Mouse (Mus musculus) neural tube, embryonic 14.5 days (tissue): ENCODE measurements at regions not wholly inside any gene's neighbourhood (a gene's known extent, or its start where the extent isn't known, plus 50 kb on each side); places are given as distances from the start of the nearest gene placed in this dataset.

Experiments used
- ATAC-seq: fragments of 200-750 bp; cut with Nextera tagmentation; 2 replicates; pipeline ENCODE4 v1.8.0; 2017; ENCODE audit warnings: low read depth, mild to moderate bottlenecking, moderate TSS enrichment, moderate library complexity
- H3K27ac ChIP-seq: fragments of 300-500 bp; sonication (generic); 2 replicates; pipeline ENCODE4 v1.5.1; 2014; ENCODE audit warnings: low read depth, mild to moderate bottlenecking, control low read depth, low read length, moderate library complexity, mixed read lengths
- H3K27me3 ChIP-seq: fragments of 300-500 bp; sonication (generic); 2 replicates; pipeline ENCODE4 v1.6.1; 2014; ENCODE audit warnings: low read length; ENCODE audit not compliant: control insufficient read depth, insufficient read depth
- H3K36me3 ChIP-seq: fragments of 300-500 bp; sonication (generic); 2 replicates; pipeline ENCODE4 v1.6.1; 2014; ENCODE audit warnings: low read length, mixed read lengths; ENCODE audit not compliant: control insufficient read depth, insufficient read depth
- H3K4me1 ChIP-seq: fragments of 300-500 bp; sonication (generic); 2 replicates; pipeline ENCODE4 v1.6.1; 2014; ENCODE audit warnings: low read length; ENCODE audit not compliant: control insufficient read depth, insufficient read depth
- H3K4me2 ChIP-seq: fragments of 300-500 bp; sonication (generic); 2 replicates; pipeline ENCODE4 v1.6.1; 2014; ENCODE audit warnings: mild to moderate bottlenecking, low read depth, low read length, control low read depth
- H3K4me3 ChIP-seq: fragments of 300-500 bp; sonication (generic); 2 replicates; pipeline ENCODE4 v1.5.1; 2014; ENCODE audit warnings: low read depth, low read length, control low read depth, mixed read lengths
- H3K9ac ChIP-seq: fragments of 300-500 bp; sonication (generic); replicated peaks from 2 replicates; pipeline ENCODE4 v1.6.1; 2014; ENCODE audit warnings: low read depth, mild to moderate bottlenecking, control low read depth, low read length, mixed read lengths
- H3K9me3 ChIP-seq: fragments of 300-500 bp; sonication (generic); 2 replicates; pipeline ENCODE4 v1.6.1; 2016; ENCODE audit warnings: low read length; ENCODE audit not compliant: control insufficient read depth
- WGBS: fragments of 180-500 bp; shearing (Covaris S2); extraction: QIAGEN DNeasy Blood & Tissue Kit; methylation state at CpG from one replicate; pipeline ENCODE4 v1.1.7; 2014; 5-methylcytosine and 5-hydroxymethylcytosine counted together

DNA sequence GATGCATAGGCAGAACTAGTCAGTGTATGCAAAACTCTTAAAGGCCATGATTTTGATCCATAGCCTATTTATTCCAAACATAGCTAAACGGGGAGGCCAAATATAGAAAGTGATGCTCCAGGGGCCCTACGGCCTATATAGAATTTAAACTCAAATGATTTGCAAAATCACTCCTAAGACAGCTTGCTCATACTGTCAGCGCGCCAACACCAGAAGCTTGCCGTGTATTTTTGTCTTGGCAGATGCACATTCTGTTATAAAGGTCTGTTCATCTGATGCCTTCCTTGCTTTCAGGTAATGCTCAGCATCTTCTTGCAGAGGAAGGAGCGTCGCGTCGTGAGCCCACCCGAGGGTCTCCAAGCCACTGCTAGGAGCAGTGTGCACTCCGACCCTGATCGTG lies 184.8 kb upstream of the Gk2 start:
- Histone ChIP-seq H3K36me3 (no peaks in the 10 kb centered on the region), H3K27ac (no peak overlapping the region), H3K4me2 (no peak overlapping the region), H3K9ac (no peak overlapping the region), H3K9me3 (no peaks in the 10 kb centered on the region), H3K4me1 (no peaks in the 10 kb centered on the region), H3K27me3 (no peaks in the 10 kb centered on the region), H3K4me3 (no peak overlapping the region)
- 96% methylated on average over 12 of the region's 12 CpGs for WGBS
- no peak for ATAC-seq

DNA sequence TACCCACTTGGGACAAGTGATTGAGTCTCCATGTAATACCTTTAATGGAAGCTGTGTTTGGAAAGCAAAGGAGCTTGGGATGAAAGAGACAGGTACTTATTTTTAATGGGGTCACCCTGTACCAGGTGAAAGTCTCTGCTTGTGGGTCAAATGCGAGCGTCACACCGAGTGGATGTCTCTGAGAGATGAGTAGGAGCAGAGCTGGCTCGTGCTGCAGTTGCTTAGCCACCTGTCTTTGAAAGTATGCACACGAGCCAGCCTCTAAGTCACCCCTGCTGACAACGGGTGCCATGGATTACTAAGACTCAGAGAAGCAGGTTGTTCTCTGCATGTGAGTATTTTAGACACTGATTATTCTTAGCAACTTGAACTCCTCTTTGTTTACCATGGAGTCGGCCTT lies 179.5 kb upstream of the Gk2 start:
- 75% methylated on average over 7 of the region's 7 CpGs for WGBS
- H3K36me3 ChIP-seq = no peaks in the 10 kb centered on the region
- H3K4me2 ChIP-seq = no peak overlapping the region
- no peak overlapping the region for H3K9ac ChIP-seq
- H3K27ac ChIP-seq = no peak overlapping the region
- ATAC-seq = no peak
- H3K4me3 ChIP-seq = no peak overlapping the region
- H3K27me3 ChIP-seq = no peaks in the 10 kb centered on the region
- H3K9me3 ChIP-seq = no peaks in the 10 kb centered on the region
- no peaks in the 10 kb centered on the region for H3K4me1 ChIP-seq

DNA sequence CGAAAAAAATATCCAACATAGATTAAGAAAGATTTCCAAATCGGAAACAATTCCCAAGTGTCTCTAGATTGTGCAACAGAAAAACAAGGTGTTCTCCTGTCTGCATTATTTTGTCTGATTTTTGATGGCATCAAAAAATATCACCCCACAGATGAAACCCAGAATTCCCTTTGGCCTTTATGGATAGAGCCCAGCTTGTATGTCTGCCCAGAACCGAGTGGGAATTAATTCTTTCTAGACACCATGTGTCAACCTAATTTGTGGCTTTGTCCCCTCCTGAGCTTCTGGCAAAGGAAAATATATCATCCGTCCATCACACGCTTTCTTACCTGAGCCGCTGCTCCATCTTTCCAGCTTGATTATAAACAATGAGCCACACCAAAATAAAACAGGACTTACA lies 176.9 kb upstream of the Gk2 start:
- Histone ChIP-seq H3K9me3 (no peaks in the 10 kb centered on the region), H3K27me3 (no peaks in the 10 kb centered on the region), H3K27ac (no peak overlapping the region), H3K4me2 (no peak overlapping the region), H3K4me3 (no peak overlapping the region), H3K4me1 (no peaks in the 10 kb centered on the region), H3K9ac (no peak overlapping the region), H3K36me3 (no peaks in the 10 kb centered on the region)
- 76% methylated on average over 6 of the region's 6 CpGs for WGBS
- ATAC-seq = no peak

DNA sequence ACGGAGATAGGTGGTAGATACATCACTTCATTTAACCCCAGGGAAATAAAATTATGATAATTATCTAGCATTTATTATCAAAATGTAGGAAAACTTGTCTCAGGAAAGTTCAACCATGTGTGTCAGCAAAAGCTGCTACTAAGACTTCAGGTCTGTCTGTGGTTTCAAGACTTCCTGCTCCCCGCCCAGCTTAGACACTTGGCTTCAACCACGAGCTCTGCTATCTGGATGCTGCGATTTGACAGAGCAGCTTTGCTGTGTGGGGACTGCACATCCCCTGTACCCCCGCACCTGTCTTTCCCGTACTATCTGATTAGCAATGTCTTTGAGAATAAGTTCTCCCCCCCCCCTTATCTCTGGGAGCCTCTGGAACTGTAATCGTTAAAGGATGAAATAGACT lies 176.0 kb upstream of the Gk2 start:
- ATAC-seq = no peak

DNA sequence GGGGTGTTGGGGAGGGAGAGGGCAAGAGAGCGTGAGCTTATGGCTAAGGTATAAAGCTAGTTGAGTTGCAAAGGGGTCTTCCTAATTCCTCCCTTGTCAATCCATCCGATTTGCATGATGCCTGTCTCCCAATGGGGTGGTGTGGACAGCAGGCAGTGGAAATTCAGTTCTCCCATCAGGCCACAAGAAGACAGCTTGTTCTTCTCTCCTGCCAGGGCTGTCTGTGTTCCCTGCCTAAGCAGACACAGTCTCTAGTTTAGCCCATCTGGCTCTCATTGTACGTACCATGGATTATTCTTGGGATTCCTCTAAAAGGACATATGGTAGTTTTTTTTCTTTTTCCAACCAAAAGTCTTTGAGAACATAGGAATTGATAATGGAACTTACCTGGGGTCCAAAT lies 168.4 kb upstream of the Gk2 start:
- Histone ChIP-seq H3K4me2 (no peak overlapping the region), H3K4me3 (no peak overlapping the region), H3K9ac (no peak overlapping the region), H3K36me3 (no peaks in the 10 kb centered on the region), H3K27ac (no peak overlapping the region), H3K4me1 (no peaks in the 10 kb centered on the region), H3K9me3 (no peaks in the 10 kb centered on the region), H3K27me3 (no peaks in the 10 kb centered on the region)
- ATAC-seq = no peak
- 89% methylated on average over 3 of the region's 3 CpGs for WGBS

More for the DNA sequence above, 176.0 kb upstream of the Gk2 start:
- WGBS = 85% methylated on average over 7 of the region's 7 CpGs
- H3K36me3 ChIP-seq = no peaks in the 10 kb centered on the region
- H3K27me3 ChIP-seq = no peaks in the 10 kb centered on the region
- H3K4me3 ChIP-seq = no peak overlapping the region
- no peak overlapping the region for H3K4me2 ChIP-seq
- H3K9me3 ChIP-seq = no peaks in the 10 kb centered on the region
- no peak overlapping the region for H3K9ac ChIP-seq
- no peak overlapping the region for H3K27ac ChIP-seq
- H3K4me1 ChIP-seq = no peaks in the 10 kb centered on the region

DNA sequence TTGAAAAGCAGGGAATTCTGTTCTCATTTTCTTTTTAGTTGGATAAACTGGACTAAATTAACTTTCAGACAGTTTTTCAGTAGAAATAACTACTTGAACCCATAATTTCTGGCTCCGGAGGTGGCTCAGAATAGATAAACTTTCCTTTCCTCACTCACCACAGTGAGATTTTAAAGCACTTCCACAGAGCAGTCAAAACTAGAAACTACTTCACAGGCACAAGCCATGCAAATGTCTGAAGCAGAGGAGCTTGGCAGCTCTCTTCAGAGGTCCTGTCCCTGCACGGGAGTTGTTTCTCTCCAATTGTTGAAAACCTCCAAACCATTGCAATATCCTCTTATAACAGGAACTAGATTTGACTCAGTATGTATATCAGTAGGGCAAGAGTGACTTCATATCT lies 163.1 kb upstream of the Gk2 start:
- ATAC-seq = no peak
- H3K9me3 ChIP-seq = no peaks in the 10 kb centered on the region
- 92% methylated on average over 2 of the region's 2 CpGs for WGBS

DNA sequence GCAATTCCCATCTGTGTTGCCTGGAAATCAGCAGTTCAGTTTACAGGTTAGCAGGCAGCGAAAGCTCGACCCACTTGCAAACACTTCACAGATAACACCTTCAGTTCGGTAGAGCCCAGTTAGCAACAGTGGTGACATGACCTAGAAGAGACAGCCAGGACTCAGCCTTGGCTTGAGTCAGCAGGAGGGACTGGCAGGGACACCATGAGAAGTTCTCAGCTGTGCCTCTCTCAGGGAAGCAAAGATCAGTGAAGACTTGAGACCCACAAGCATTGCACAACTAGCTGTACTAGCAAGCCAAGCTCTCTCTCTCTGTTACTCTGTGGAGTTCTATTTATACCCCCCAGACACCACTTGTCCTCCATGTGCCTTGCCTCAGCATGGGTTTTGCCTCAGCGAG lies 161.6 kb upstream of the Gk2 start:
- no peaks in the 10 kb centered on the region for H3K27me3 ChIP-seq
- H3K4me3 ChIP-seq = no peak overlapping the region
- H3K9me3 ChIP-seq = no peaks in the 10 kb centered on the region
- ATAC-seq = no peak
- H3K36me3 ChIP-seq = no peaks in the 10 kb centered on the region
- no peak overlapping the region for H3K9ac ChIP-seq
- H3K27ac ChIP-seq = no peak overlapping the region
- H3K4me1 ChIP-seq = no peaks in the 10 kb centered on the region
- no peak overlapping the region for H3K4me2 ChIP-seq
- 92% methylated on average over 4 of the region's 4 CpGs for WGBS

More for the DNA sequence above, 163.1 kb upstream of the Gk2 start:
- no peak overlapping the region for H3K9ac ChIP-seq
- no peak overlapping the region for H3K27ac ChIP-seq
- H3K4me1 ChIP-seq = no peaks in the 10 kb centered on the region
- no peaks in the 10 kb centered on the region for H3K27me3 ChIP-seq
- H3K4me2 ChIP-seq = no peak overlapping the region
- no peaks in the 10 kb centered on the region for H3K36me3 ChIP-seq
- no peak overlapping the region for H3K4me3 ChIP-seq

DNA sequence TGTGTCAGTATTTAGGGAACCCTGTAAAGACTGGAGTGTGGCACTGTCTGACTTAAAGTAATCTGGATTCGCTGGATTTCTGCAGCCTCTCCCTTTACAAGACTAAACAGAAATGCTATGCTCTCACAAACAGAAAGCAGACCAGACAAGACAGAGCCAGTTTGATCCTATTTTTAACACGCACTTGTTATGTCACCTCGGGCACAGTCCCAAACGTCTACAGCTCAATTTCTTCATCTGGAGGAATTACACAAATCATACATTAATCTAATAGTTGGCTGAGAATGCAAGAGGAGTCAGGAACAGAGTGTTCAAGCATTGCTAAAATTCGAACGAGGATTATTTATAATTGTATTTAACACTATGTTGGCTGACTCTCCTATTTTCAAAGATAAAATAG lies 145.4 kb upstream of the Gk2 start:
- Histone ChIP-seq H3K9ac (no peak overlapping the region), H3K27me3 (no peaks in the 10 kb centered on the region), H3K9me3 (no peaks in the 10 kb centered on the region), H3K4me3 (no peak overlapping the region), H3K27ac (no peak overlapping the region), H3K36me3 (no peaks in the 10 kb centered on the region), H3K4me1 (no peaks in the 10 kb centered on the region), H3K4me2 (no peak overlapping the region)
- ATAC-seq = no peak
- WGBS = 90% methylated on average over 6 of the region's 6 CpGs

DNA sequence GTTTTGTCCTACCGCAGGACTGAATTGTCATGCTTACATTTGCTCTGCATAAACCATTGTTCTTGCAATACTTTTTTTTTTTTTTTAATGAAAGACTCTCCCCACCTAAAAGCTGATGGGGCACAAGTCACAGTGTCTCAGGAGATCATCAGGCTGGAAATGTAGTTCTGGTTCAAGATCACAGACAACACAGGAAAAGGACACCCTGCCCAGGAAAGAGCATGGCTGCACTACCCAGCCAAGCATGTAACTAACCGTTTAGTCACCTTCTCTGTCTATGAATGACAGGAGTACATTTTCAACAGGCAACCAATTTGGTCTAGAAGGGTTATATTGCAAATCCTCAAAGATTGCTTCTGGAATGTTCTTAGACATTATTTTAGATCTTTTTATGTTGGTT lies 144.6 kb upstream of the Gk2 start:
- no peak overlapping the region for H3K4me3 ChIP-seq
- no peaks in the 10 kb centered on the region for H3K36me3 ChIP-seq
- H3K9me3 ChIP-seq = no peaks in the 10 kb centered on the region
- WGBS = 82% methylated on average over 2 of the region's 2 CpGs
- H3K27me3 ChIP-seq = no peaks in the 10 kb centered on the region
- no peak overlapping the region for H3K9ac ChIP-seq
- no peak for ATAC-seq
- H3K4me2 ChIP-seq = no peak overlapping the region
- H3K27ac ChIP-seq = no peak overlapping the region
- no peaks in the 10 kb centered on the region for H3K4me1 ChIP-seq

DNA sequence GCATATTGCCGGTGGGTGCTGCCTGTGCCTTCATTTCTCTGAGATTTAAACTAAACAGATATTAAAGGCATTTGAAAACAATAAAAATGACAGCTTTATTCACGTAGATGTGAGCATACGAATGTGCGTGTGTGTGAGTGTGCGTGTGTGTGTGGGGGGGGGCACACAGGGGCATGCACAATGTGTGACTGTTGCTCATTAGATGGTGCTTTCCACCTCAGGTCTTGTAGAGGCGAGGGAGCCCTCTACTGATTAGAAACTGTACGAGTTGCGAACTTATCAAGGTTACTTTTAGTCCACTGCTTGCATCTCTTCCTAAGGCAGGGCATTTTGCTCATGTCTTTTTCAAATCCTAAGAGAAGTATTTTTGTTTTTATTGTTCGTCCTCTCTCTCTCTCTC lies 141.9 kb upstream of the Gk2 start:
- Histone ChIP-seq H3K4me3 (no peak overlapping the region), H3K4me1 (no peaks in the 10 kb centered on the region), H3K9me3 (no peaks in the 10 kb centered on the region), H3K27me3 (no peaks in the 10 kb centered on the region), H3K9ac (no peak overlapping the region), H3K36me3 (no peaks in the 10 kb centered on the region), H3K4me2 (no peak overlapping the region), H3K27ac (no peak overlapping the region)
- no peak for ATAC-seq
- 78% methylated on average over 9 of the region's 9 CpGs for WGBS
